Mouse (Mus musculus) lung, embryonic 16.5 days (tissue): ENCODE measurements around the gene Aox4. TPM values are rescaled to one million over a fixed set of nuclear protein-coding genes. Genes with fewer than 3 reads are reported as not detected.

Source experiments
- ATAC-seq: fragments of 200-750 bp; cut with Nextera tagmentation; 2 replicates; pipeline ENCODE4 v1.8.0; 2017; ENCODE audit warnings: low read depth, mild to moderate bottlenecking, moderate library complexity
- H3K27ac ChIP-seq: fragments of 300-500 bp; sonication (generic); 2 replicates; pipeline ENCODE4 v1.5.1; 2014; ENCODE audit warnings: mild to moderate bottlenecking, control low read depth, low read length
- H3K27me3 ChIP-seq: fragments of 300-500 bp; sonication (generic); 2 replicates; pipeline ENCODE4 v1.6.1; 2014; ENCODE audit warnings: low read depth, low read length, mixed read lengths; ENCODE audit not compliant: control insufficient read depth, insufficient read depth
- H3K36me3 ChIP-seq: fragments of 300-500 bp; sonication (generic); 2 replicates; pipeline ENCODE4 v1.6.1; 2014; ENCODE audit warnings: low read length; ENCODE audit not compliant: control insufficient read depth, insufficient read depth
- H3K4me1 ChIP-seq: fragments of 300-500 bp; sonication (generic); replicated peaks from 2 replicates; pipeline ENCODE4 v1.6.1; 2014; ENCODE audit warnings: low read length, mixed read lengths; ENCODE audit not compliant: control insufficient read depth, insufficient read depth
- H3K4me2 ChIP-seq: fragments of 300-500 bp; sonication (generic); 2 replicates; pipeline ENCODE4 v1.6.1; 2014; ENCODE audit warnings: low read depth, low read length, control low read depth
- H3K4me3 ChIP-seq: fragments of 300-500 bp; sonication (generic); 2 replicates; pipeline ENCODE4 v1.5.1; 2014; ENCODE audit warnings: mild to moderate bottlenecking, low read length, control low read depth
- H3K9ac ChIP-seq: fragments of 300-500 bp; sonication (generic); 2 replicates; pipeline ENCODE4 v1.6.1; 2014; ENCODE audit warnings: low read length, control low read depth
- H3K9me3 ChIP-seq: fragments of 300-500 bp; sonication (generic); 2 replicates; pipeline ENCODE4 v1.6.1; 2016; ENCODE audit warnings: low read length; ENCODE audit not compliant: control insufficient read depth
- WGBS: fragments of 180-500 bp; shearing (Covaris S2); extraction: QIAGEN DNeasy Blood & Tissue Kit; methylation state at CpG from one replicate; pipeline ENCODE4 v1.1.7; 2014; 5-methylcytosine and 5-hydroxymethylcytosine counted together
- polyA plus RNA-seq: library from polyadenylated mRNA; unstranded; fragments of >200 nt; fragmentation: Nextera tagmentation; extraction: Ambion mirVana; gene quantifications from 2 replicates; pipeline ENCODE4 v1.2.1, GENCODE M21; 2015

The Aox4 gene
- polyA plus RNA-seq, 1 experiment from 2014 or later: 0.05 TPM

DNA sequence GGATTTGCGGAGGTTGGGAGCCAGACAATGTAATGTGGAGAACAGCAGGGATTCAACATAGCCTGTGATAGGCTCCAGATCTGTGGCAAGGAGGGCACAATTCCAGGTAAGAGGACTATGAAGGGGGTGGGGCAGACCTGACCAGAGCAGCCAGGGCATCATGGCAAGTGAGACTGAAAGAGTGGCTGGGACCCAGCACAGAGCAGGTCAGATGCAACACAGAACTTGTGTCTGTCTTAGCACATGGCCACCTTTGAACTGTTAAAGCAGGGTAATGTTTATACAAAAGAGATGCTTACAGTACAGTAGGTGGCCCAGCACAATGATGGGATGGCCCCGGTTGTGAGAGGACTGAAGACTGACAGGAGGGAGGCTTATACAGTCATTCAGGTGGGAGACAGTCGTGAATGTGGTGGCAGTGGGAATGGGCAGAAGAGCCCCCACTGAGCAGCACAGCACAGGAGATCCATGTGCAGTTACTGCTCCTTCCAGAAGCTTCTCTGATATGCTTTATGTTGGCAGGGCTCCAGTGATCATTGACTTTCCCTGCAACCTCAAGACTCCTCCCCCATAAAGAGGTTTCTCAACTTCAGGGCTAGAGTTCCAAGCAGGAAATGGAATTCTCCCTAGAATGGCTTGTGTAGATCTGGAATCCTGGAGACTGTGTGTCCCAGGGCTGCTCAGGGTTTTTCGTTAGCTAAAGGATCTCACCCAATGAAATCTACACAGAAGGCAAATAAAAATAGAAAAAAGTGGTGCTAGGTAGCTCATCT, 27.5 kb downstream of the Aox4 start:
- H3K4me3 ChIP-seq: no peak overlapping the region
- ATAC-seq: peak; percentile 76
- H3K27ac ChIP-seq: no peak overlapping the region
- H3K9ac ChIP-seq: no peak overlapping the region
- no peaks in the 10 kb centered on the region for H3K27me3 ChIP-seq
- H3K9me3 ChIP-seq: no peaks in the 10 kb centered on the region
- WGBS: 64% methylated on average over 4 of the region's 4 CpGs
- no peak overlapping the region for H3K4me2 ChIP-seq
- H3K36me3 ChIP-seq: no peaks in the 10 kb centered on the region
- peaks cover 3% of the 10 kb centered on the region; the same call in 1 of the 2 replicates for H3K4me1 ChIP-seq

DNA sequence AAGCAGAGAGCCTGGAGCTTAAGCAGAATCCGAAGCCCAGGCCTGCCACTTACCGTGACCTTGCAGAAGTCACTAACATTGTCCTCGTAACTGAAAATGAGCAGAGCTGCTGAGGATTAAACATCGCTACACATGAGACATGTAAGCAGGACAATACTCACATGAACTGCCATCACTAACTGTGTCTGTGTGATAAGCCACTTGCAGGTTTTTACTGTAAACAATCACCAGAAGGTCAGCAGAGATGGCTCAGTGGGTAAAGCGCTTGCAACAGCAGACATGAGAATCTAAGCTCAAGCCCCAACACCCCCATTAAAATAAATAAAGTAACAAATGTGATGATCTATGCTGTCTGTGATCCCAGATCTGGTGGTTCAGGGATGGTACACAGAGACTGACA, 28.2 kb downstream of the Aox4 start:
- H3K9me3 ChIP-seq: no peaks in the 10 kb centered on the region
- WGBS: 62% methylated on average over 5 of the region's 5 CpGs
- H3K4me3 ChIP-seq: no peak overlapping the region
- H3K4me2 ChIP-seq: no peak overlapping the region
- H3K27me3 ChIP-seq: no peaks in the 10 kb centered on the region
- no peak overlapping the region for H3K27ac ChIP-seq
- H3K4me1 ChIP-seq: peaks cover 3% of the 10 kb centered on the region; the same call in 1 of the 2 replicates
- H3K9ac ChIP-seq: no peak overlapping the region
- no peak for ATAC-seq
- H3K36me3 ChIP-seq: no peaks in the 10 kb centered on the region

DNA sequence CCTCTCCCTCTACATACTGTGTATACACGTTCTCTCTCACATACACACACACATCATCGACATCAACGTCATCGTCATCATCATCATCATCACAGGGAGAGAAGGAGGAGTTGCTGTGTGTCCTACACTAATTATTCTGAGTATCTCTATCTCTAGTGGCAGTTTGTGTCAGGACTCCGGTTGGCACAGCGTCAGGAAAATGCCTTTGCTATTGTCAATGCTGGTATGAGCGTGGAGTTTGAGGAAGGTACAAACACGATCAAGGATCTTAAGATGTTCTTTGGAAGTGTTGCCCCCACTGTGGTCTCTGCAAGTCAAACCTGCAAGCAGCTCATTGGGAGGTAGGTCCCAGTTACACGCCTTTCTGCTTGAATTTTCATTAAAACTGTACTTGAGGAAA, 28.8 kb downstream of the Aox4 start:
- Histone ChIP-seq H3K36me3 (no peaks in the 10 kb centered on the region), H3K27me3 (no peaks in the 10 kb centered on the region), H3K9ac (no peak overlapping the region), H3K27ac (no peak overlapping the region), H3K4me1 (peaks cover 3% of the 10 kb centered on the region; the same call in 1 of the 2 replicates), H3K9me3 (no peaks in the 10 kb centered on the region), H3K4me3 (no peak overlapping the region), H3K4me2 (no peak overlapping the region)
- ATAC-seq: no peak
- 94% methylated on average over 9 of the region's 9 CpGs for WGBS

DNA sequence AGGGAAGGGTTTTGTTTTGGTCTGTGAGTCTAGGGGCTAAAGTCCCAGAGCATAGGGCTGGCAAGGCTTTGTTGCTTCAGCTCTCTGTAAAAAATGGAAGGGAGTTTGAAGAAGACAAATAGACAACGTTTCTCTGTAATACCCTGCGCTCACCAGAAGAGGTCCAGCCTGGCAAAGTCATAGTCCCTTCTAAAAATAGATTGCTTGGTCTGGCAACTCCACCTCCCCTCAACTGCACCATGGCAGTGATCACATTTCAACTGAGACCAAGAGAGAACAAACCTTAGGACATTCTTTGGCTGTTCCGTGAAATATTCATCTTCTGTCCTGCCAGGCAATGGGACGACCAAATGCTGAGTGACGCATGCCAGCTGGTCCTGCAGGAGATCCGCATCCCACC, 30.1 kb downstream of the Aox4 start:
- WGBS: 57% methylated on average over 6 of the region's 6 CpGs
- H3K4me2 ChIP-seq: no peak overlapping the region
- ATAC-seq: 0 out of 2 replicates have a peak, but pooled peaks have one; percentile 17

DNA sequence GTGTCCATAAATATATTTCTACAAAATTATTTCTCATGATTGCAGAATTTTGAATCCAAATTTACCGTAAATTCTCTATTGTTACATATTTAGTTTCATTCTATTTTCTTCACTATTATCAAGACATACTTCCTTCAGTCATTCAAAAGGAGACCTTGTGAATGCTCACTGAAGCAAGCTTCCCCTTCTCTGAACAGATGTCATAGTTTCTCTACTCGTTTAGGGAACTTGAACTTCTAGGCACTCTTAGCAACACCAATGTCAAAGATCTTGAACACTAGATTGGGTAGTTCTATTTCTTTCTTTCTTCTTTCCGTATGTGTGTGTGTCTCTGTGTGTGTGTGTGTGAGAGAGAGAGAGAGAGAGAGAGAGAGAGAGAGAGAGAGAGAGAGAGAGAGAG, 34.3 kb downstream of the Aox4 start:
- Histone ChIP-seq H3K27ac (no peak overlapping the region), H3K9ac (no peak overlapping the region), H3K36me3 (no peaks in the 10 kb centered on the region), H3K9me3 (no peaks in the 10 kb centered on the region), H3K27me3 (no peaks in the 10 kb centered on the region), H3K4me1 (no peaks in the 10 kb centered on the region), H3K4me2 (no peak overlapping the region), H3K4me3 (no peak overlapping the region)
- no peak for ATAC-seq
- 73% methylated on average over 3 of the region's 3 CpGs for WGBS

More for the DNA sequence above, 30.1 kb downstream of the Aox4 start:
- H3K27ac ChIP-seq: no peak overlapping the region
- H3K4me1 ChIP-seq: peaks cover 3% of the 10 kb centered on the region; the same call in 1 of the 2 replicates
- no peaks in the 10 kb centered on the region for H3K9me3 ChIP-seq
- H3K36me3 ChIP-seq: no peaks in the 10 kb centered on the region
- H3K27me3 ChIP-seq: no peaks in the 10 kb centered on the region
- no peak overlapping the region for H3K9ac ChIP-seq
- H3K4me3 ChIP-seq: no peak overlapping the region

DNA sequence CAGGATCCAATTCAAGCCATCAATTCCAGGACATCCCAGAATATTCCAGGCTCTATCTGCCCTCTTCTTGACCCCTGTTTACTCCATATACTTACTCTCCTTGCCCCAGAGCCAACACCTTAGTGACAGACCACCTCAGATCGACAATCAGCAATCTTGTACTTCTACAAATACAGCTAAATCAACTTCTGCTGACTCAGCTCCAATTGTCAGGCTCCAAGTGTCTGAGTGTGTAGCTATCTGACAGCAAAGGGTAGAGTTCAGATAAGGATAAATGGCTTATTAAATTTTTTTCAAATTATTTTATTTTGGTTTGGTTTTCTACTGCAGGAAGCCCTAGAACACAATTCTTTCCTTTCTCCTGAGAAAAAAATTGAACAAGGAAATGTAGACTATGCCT, 38.3 kb downstream of the Aox4 start:
- WGBS: 44% methylated on average over 1 of the region's 1 CpGs
- H3K36me3 ChIP-seq: no peaks in the 10 kb centered on the region
- no peaks in the 10 kb centered on the region for H3K4me1 ChIP-seq
- H3K27me3 ChIP-seq: no peaks in the 10 kb centered on the region
- H3K27ac ChIP-seq: no peak overlapping the region
- no peak overlapping the region for H3K4me3 ChIP-seq
- ATAC-seq: no peak
- no peaks in the 10 kb centered on the region for H3K9me3 ChIP-seq
- H3K4me2 ChIP-seq: no peak overlapping the region
- no peak overlapping the region for H3K9ac ChIP-seq

DNA sequence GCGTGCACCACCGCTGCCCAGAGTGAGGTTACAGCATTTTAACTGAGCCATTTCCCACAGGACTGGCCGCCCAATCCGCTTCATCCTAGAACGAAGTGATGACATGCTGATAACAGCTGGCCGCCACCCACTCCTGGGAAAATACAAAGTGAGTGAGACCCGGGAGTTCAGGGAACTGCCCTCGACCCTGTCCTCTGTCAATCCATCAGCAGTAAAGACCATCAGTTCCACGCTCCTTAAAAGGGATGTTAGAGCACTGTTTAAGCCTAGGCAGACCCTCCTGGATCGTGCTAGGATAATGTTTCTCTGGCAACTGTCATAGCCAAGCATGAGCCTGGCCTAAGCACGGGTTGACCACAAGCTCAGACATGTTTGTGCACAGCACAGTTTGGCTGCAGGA, 43.3 kb downstream of the Aox4 start:
- Histone ChIP-seq H3K27me3 (no peaks in the 10 kb centered on the region), H3K4me1 (no peaks in the 10 kb centered on the region), H3K4me3 (no peak overlapping the region), H3K9me3 (no peaks in the 10 kb centered on the region), H3K36me3 (no peaks in the 10 kb centered on the region), H3K9ac (no peak overlapping the region), H3K27ac (no peak overlapping the region), H3K4me2 (no peak overlapping the region)
- ATAC-seq: peak; percentile 34; the same call in 1 of the 2 replicates
- 44% methylated on average over 11 of the region's 11 CpGs for WGBS

DNA sequence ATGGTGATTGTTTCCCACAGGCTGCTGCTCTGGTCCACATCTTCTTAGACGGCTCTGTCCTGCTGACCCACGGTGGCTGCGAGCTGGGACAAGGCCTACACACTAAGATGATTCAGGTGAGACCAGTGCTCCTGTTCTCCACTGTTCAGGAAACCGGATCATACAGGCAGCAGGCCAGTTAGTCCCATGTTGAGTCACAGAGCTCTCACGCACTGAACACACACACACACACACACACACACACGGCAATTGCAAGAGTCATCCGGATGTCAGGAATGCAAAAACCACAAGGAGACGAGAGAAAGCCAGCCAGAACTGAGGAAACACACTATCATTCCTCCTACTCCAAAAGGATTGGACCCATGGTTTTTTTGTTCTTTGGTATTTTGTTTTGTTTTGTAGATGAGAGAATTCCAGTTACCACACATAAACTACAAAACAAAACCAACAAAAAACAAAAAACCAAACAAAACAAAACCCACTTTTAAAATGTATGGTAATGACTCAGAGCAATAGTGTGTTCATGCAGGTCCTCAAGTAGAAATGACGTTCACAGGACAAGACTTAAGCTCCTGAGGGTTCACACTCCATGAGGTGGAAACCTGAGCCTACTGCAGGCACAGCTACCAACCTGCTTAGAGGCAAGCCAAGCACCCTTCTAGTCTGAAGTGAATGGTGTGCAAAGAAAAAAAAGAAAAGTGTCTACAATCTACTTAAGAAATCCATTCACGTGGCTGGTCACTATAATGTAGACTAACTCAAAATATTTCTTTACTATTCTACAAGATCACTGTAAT, 47.2 kb downstream of the Aox4 start:
- Histone ChIP-seq H3K27ac (no peak overlapping the region), H3K4me3 (no peak overlapping the region), H3K9ac (no peak overlapping the region), H3K4me2 (no peak overlapping the region), H3K9me3 (no peaks in the 10 kb centered on the region), H3K27me3 (no peaks in the 10 kb centered on the region), H3K36me3 (no peaks in the 10 kb centered on the region), H3K4me1 (no peaks in the 10 kb centered on the region)
- 67% methylated on average over 10 of the region's 10 CpGs for WGBS
- no peak for ATAC-seq

DNA sequence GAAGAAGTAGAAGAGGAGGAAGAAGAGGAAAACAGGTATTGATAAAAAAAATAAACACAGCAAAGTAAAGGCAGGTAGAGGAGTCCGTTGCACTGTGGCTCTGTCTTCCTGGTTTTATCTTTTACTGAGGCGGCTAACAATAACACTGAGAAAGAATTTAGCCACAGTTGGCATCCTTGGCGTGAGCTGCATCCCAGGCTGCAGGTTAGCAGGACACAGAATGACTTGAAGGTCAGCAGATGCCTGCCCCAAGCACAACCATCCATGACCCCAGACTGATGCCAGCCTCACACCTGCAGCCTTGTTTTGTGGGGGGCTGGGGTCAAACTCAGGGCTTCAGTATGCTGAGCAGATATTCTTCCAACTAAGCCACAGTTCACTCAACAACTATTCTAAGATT, 50.1 kb downstream of the Aox4 start:
- no peaks in the 10 kb centered on the region for H3K36me3 ChIP-seq
- no peak overlapping the region for H3K4me3 ChIP-seq
- no peaks in the 10 kb centered on the region for H3K27me3 ChIP-seq
- no peak for ATAC-seq
- WGBS: 47% methylated on average over 3 of the region's 3 CpGs
- H3K4me1 ChIP-seq: no peaks in the 10 kb centered on the region
- H3K9ac ChIP-seq: no peak overlapping the region
- no peaks in the 10 kb centered on the region for H3K9me3 ChIP-seq
- no peak overlapping the region for H3K27ac ChIP-seq
- no peak overlapping the region for H3K4me2 ChIP-seq
